Mouse (Mus musculus): ENCODE measurements around the gene Olfr65. TPM values are rescaled to one million over a fixed set of nuclear protein-coding genes. Genes with fewer than 3 reads are reported as not detected.

Gene Olfr65
- total RNA-seq, 2 experiments from 2014 or later, result not detected

- Histone ChIP-seq H3K4me3 (no peak within 1 kb of the TSS), H3K27ac (no peak within 1 kb of the TSS)
- TF ChIP-seq CTCF (conservative IDR thresholded peaks at IDR 0.05), result no peak
- DNase-seq (ENCODE audit: low spot score in 2 of 2), result no peak
These were observed 25.2 kb downstream of the Olfr65 start, which contains the start of gene Olfr631 for GRCm38 (mm10) chr7:103928525-103928924. Gene Olfr631 (plus strand): TSS chr7:103928825.

GRCm38 (mm10) chr7:103934264-103934663 lies 31.0 kb downstream of the Olfr65 start, which contains the start of gene Olfr632:
Gene Olfr632 (plus strand): TSS chr7:103934347.
- no peak for DNase-seq (ENCODE audit: low spot score in 2 of 2)
- H3K4me3 ChIP-seq, result no peak within 1 kb of the TSS
- no peak for TF ChIP-seq CTCF (conservative IDR thresholded peaks at IDR 0.05)
- no peak within 1 kb of the TSS for H3K27ac ChIP-seq

GRCm38 (mm10) chr7:103942730-103943129 lies 39.4 kb downstream of the Olfr65 start:
- Histone ChIP-seq H3K27ac (no peak overlapping the region), H3K4me3 (no peak overlapping the region)
- peak in 1 of 2 experiments; percentile 9 for DNase-seq (ENCODE audit: low spot score in 2 of 2)
- TF ChIP-seq CTCF (conservative IDR thresholded peaks at IDR 0.05), result peak; percentile 66

- no peak for TF ChIP-seq CTCF (conservative IDR thresholded peaks at IDR 0.05)
- DNase-seq (ENCODE audit: low spot score in 2 of 2), result no peak
- no peak within 1 kb of the TSS for H3K27ac ChIP-seq
- H3K4me3 ChIP-seq, result no peak within 1 kb of the TSS
These were observed 40.9 kb downstream of the Olfr65 start, which contains the start of gene Olfr633 for GRCm38 (mm10) chr7:103944137-103944536. Gene Olfr633 (plus strand): TSS chr7:103944437.

Other genes starting within 250 kb of the Olfr65 start
- not detected for gene Olfr623, start 239.8 kb upstream of the Olfr65 start, total RNA-seq (2021)
- under 1 TPM in 1 of 2 experiments, not detected in 1; 0.08 TPM for gene Olfr624, start 232.3 kb upstream of the Olfr65 start, total RNA-seq (2021)
- gene Olfr625-ps1, start 220.8 kb upstream of the Olfr65 start, total RNA-seq (2021), result not detected
- not detected for gene Olfr243, start 188.8 kb upstream of the Olfr65 start, total RNA-seq (2021)
- gene Olfr628, start 173.1 kb upstream of the Olfr65 start, total RNA-seq (2021), result not detected
- gene Olfr629, start 158.5 kb upstream of the Olfr65 start, total RNA-seq (2021), result not detected
- gene Olfr630, start 146.2 kb upstream of the Olfr65 start, total RNA-seq (2021), result not detected
- not detected for gene Olfr69, start 131.9 kb upstream of the Olfr65 start, total RNA-seq (2021)
- gene Olfr68, start 123.8 kb upstream of the Olfr65 start, total RNA-seq (2021), result not detected
- not detected for gene Olfr67, start 111.7 kb upstream of the Olfr65 start, total RNA-seq (2021)
- gene Hbb-bt, start 89.5 kb upstream of the Olfr65 start, total RNA-seq (2021), result 10 to 100 TPM; 30.9 to 57.0 TPM
- gene Hbb-bs, start 75.4 kb upstream of the Olfr65 start, total RNA-seq (2021), result 100 to 1,000 TPM; 322 to 529 TPM
- gene Hbb-bh2, start 63.0 kb upstream of the Olfr65 start, total RNA-seq (2021), result not detected
- gene Hbb-bh1, start 60.3 kb upstream of the Olfr65 start, total RNA-seq (2021), result not detected
- gene Hbb-y, start 50.3 kb upstream of the Olfr65 start, total RNA-seq (2021), result not detected
- gene Olfr66, start 17.2 kb upstream of the Olfr65 start, total RNA-seq (2021), result not detected
- gene Olfr64, start 9.0 kb upstream of the Olfr65 start, total RNA-seq (2021), result not detected
- not detected for gene Olfr631, start 25.3 kb downstream of the Olfr65 start, total RNA-seq (2021)
- gene Olfr632, start 30.9 kb downstream of the Olfr65 start, total RNA-seq (2021), result not detected
- not detected for gene Olfr633, start 41.0 kb downstream of the Olfr65 start, total RNA-seq (2021)
- under 1 TPM; 0.05 to 0.07 TPM for gene Olfr635, start 67.7 kb downstream of the Olfr65 start, total RNA-seq (2021)
- gene Olfr638, start 95.3 kb downstream of the Olfr65 start, total RNA-seq (2021), result not detected
- under 1 TPM; 0.07 to 0.10 TPM for gene Olfr639, start 113.8 kb downstream of the Olfr65 start, total RNA-seq (2021)
- not detected for gene Olfr640, start 122.1 kb downstream of the Olfr65 start, total RNA-seq (2021)
- not detected for gene Olfr641, start 132.0 kb downstream of the Olfr65 start, total RNA-seq (2021)
- not detected for gene Olfr642, start 149.2 kb downstream of the Olfr65 start, total RNA-seq (2021)
- gene 4930516K23Rik, start 158.0 kb downstream of the Olfr65 start, total RNA-seq (2021), result not detected
- gene Olfr644, start 168.4 kb downstream of the Olfr65 start, total RNA-seq (2021), result not detected
- gene Olfr645, start 182.0 kb downstream of the Olfr65 start, total RNA-seq (2021), result not detected
- under 1 TPM in 1 of 2 experiments, not detected in 1; 0.18 TPM for gene Olfr646, start 201.4 kb downstream of the Olfr65 start, total RNA-seq (2021)
- not detected for gene Ubqln5, start 226.3 kb downstream of the Olfr65 start, total RNA-seq (2021)
- gene Olfr643, start 233.9 kb downstream of the Olfr65 start, total RNA-seq (2021), result not detected
- gene Ubqln3, start 239.8 kb downstream of the Olfr65 start, total RNA-seq (2021), result not detected
- gene Ubqlnl, start 247.1 kb downstream of the Olfr65 start, total RNA-seq (2021), result not detected